Mouse (Mus musculus) right cerebral cortex, adult 2 months (tissue): Measurements from ENCODE around the gene Gmpr.

Source experiments
- DNase-seq, 2 experiments: peaks; one replicate each; pipeline ENCODE4 v3.0.0; 2021 to 2022; ENCODE audit warnings: low spot score in 2 of 2

Gene Gmpr

GRCm38 (mm10) chr13:45538532-45539204 lies 31.4 kb downstream of the Gmpr start:
- peak; percentile 80 to 81 for DNase-seq

GRCm38 (mm10) chr13:45539205-45539568 lies 31.9 kb downstream of the Gmpr start:
- peak; percentile 82 to 89 for DNase-seq

DNA sequence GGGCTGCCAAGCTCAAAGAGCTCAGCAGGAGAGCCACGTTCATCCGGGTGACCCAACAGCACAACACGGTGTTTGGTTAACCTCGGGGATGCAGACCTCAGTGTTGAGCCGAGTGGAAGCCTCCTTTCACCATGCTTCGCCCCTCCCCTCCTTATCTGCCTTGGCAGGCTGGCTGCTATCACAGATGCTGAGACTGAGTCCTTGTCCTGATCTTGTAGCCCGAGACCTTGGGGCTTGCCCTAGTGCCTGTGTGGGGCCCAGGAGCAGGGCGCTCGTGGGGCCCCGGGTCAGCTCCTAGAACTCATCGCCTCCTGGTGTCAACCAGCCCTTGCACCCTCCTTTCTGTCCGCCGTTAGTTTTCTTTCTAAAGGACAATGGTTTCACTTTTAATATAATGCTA lies 38.7 kb downstream of the Gmpr start:
- no peak for DNase-seq

DNA sequence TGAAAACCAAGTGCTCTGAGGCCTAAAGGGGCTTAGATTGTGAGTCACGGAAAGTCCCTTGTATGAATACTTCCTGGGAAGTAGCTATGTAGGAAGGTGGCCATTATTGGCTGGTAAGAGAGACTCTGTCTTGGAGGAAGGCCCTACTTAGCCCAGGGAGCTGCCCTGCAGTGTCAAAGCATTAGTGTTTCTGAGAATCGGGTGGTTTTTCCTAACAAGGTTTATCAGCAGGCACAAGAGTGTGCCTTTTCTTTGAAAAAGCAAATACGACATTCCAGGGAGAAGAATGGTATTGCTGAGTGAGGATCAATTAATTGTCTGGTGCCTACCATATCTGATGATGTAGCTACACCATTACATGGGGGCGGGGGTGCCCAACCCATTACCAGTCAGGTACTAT lies 39.7 kb downstream of the Gmpr start:
- DNase-seq = no peak

GRCm38 (mm10) chr13:45547549-45547948 lies 40.3 kb downstream of the Gmpr start:
- no peak for DNase-seq

DNA sequence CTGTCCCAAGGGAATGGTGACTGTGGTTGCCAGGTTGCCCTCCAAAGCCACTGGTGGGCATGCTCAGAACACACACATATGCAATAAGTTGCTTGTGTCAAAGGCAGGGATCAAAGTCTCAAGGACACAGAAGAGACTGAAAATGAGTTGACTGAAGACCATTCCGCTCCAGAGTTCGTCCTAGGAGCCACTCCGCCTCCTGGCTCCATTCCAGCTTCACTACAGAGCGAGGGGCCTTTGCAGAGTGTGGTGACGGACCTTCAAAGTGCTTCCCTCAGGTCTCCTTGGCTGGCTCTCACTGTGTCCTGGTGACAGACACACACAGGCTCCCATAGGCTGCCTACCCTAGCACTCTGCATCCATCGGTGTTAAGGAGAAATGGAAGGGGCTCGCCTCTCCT lies 46.4 kb downstream of the Gmpr start:
- no peak for DNase-seq

DNA sequence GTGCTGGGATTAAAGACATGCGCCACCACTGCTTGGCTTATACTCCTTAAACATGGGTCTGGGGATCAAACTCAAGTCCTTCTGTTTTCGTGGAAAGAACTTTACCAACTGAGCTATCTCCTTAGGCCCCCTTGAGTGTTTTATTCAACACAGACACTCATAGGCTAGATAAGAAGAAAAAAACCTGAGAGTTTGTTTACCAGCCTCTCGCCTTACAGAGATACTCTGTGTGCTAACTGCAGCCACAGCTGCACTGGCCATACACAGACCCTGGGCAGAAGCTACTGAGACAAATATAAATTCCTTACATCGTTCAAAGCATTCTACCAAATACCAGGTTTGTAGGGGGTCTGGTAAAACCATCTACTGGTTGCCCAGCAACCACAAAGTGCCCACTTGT lies 51.1 kb downstream of the Gmpr start:
- DNase-seq = no peak

GRCm38 (mm10) chr13:45559258-45559657 lies 52.0 kb downstream of the Gmpr start:
- no peak for DNase-seq

GRCm38 (mm10) chr13:45560543-45560942 lies 53.3 kb downstream of the Gmpr start:
- no peak for DNase-seq

DNA sequence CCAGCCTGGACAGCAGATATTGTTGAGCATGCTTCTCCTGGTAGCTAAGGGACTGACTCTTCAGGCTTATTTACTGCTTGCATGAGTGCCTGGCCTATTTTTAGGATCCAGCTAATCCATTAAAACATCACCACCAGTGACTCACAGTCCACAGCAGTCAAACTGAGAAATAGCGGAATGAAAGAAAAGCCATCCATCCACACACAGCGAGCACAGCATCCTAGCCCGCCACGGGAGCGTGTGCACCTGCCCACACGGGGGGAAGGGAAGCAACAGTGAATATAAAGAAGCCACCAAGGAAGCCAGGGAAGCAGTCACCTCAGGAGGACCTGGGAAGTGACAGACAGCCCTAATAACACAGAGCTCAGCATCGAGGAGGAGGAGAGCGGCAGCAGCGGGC lies 54.8 kb downstream of the Gmpr start:
- peak; percentile 39 to 49 for DNase-seq

DNA sequence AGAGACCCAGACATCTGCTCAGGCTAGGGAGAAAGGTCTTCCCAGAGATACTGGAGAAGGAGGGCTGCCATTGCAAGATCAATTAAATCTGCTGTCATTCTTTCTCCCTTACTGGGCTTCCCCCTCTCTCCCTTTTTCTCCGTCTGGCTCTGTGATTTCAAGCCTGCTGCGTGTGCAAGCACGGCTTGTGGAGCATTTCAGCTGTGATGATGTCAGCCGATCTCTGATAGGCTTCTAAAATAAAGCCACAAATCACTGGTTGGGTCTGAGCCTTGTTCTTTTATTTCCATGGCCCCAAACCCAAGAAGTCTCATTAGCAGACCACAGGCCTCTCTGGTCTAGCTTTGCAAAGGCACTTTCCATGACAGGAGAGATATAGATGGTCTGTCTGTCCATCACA lies 57.7 kb downstream of the Gmpr start:
- no peak for DNase-seq

DNA sequence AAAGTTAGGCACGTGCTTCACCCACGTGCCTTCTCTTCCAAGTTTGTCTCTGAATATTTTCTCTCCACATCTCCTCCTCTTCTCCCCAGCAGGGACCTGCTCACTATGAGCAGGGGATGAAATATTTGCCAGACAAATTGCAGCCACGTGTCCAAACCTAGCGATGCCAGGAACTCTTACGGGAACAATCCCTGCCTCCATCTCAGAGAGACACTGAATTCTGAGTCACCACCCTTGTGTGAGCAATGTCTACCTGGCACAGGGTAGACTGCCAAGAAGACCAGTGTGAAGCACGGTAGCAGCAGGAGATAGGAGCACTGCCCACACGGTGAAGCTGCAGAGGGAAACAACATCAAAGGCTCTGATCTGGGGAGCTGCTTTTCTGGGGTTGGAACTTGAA lies 62.7 kb downstream of the Gmpr start:
- peak; percentile 57 to 72 for DNase-seq

- peak; percentile 92 to 94 for DNase-seq
These were observed 64.6 kb downstream of the Gmpr start for GRCm38 (mm10) chr13:45571795-45572262.

GRCm38 (mm10) chr13:45572768-45573167 lies 65.5 kb downstream of the Gmpr start:
- peak; percentile 76 to 80 for DNase-seq

DNA sequence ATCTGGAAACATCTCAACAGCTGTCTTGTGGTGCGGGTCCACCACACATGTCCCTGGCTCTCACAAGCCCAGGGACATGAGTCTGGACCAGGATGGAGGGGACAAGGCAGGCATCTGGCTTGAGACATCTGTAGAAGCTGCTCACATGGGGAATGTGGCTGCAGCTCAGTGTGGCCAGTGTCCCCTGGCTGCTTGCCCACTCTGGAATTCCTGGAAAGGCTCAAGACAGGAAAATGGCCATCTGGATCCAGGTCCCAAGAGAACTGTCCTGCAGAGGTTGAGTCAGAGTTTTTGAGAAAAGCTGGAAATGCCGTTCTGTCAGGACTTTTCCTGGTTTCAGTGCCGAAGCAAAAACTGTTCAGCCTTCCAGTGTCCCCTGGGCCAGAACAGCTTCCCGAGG lies 68.9 kb downstream of the Gmpr start:
- DNase-seq = no peak

DNA sequence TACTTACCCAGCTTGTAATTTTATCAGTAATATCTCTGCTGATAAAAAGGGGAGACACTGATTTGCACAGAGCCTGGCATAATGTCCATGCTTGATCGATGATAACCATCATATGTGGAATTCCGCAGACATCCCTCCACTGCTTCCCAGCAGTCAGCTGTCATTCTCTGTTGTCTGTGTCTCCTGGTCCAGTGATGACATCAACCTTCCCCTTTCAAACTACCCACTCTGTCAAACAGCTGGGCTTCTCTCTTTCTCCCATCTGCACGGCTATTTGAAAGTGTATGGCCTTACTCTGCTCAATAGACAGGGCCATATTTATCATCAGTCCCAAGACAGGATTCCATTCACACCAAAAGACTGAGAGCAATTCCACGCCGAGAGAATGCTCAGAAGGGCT lies 70.1 kb downstream of the Gmpr start:
- no peak for DNase-seq

- DNase-seq = no peak
These were observed 70.5 kb downstream of the Gmpr start for GRCm38 (mm10) chr13:45577784-45578183.

- DNase-seq = no peak
These were observed 72.5 kb downstream of the Gmpr start for GRCm38 (mm10) chr13:45579751-45580150.

DNA sequence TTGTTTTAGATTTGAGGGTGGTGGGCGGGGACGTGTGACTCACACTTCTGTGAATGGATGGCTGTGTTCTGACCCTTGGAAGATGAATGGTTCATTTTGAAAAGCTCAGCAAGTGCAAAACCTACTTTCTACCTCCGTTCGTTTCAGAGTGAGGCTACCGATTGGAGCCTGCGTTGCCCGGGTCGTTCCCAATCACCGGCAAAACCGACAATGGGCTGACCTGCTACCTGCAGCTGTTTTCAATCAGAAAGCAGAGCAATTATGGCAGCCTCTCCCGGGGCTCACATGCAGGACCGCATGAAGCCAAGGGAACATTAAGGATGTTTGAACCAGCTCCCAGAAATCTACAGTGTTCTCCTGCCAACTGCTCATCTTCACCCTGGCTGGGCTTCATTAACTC lies 75.0 kb downstream of the Gmpr start:
- peak in 1 of 2 experiments; percentile 49 for DNase-seq

DNA sequence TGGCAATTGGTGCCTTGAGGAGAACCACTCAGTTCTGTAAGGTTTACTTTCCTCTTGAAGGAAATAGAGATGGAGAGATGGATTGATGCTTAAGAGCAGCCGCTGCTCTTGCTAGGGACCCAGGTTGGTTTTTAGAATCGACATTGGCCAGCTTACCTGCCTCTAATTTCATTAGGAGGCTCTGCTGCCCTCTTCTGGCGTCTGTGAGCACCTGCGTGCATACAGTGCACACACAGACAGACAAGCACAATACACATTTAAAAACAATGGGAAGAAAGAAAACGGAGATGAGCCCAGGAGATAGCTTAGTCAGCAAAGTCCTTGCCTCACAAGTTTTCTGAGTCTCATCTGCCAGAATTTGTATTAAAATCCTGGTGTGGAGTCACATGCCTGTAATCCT lies 75.8 kb downstream of the Gmpr start:
- DNase-seq = no peak

GRCm38 (mm10) chr13:45590898-45591297 lies 83.7 kb downstream of the Gmpr start:
- DNase-seq = no peak

DNA sequence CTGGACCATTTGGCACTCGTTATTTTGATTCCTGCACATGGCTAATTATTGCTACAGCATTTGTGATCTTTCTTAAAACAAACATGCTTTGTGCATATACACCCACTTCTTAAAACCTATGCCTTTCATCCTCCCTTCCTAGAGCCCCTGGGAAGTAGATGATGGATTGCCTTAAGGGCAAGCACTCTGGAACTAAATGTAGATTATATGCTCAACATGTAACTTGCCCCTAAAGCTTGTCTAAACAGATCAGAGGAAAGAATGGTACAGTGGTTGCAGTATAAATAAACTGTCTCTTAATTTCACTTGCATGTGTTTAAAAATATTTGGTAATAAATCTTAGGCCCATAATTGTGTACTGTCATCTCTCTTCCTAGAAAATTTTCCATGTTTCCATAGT lies 86.7 kb downstream of the Gmpr start:
- no peak for DNase-seq

DNA sequence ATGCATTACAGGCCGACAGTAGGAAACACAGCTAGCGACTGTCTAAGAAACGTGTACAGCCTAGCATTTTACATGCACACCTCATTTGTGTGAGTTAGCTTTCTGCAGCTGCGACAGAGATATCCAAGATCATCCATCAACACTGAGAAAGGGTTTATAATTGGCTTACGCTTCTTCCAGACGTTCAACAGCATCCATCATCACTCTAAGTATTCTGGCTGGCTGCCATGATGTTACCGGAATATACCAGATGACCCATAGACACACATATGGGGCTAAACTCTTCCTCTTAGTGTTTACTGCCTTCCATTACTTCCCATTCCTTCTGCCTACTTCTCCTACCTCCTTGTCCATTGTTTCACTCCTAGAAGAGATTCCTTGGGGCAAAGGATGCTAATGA lies 88.2 kb downstream of the Gmpr start:
- no peak for DNase-seq

DNA sequence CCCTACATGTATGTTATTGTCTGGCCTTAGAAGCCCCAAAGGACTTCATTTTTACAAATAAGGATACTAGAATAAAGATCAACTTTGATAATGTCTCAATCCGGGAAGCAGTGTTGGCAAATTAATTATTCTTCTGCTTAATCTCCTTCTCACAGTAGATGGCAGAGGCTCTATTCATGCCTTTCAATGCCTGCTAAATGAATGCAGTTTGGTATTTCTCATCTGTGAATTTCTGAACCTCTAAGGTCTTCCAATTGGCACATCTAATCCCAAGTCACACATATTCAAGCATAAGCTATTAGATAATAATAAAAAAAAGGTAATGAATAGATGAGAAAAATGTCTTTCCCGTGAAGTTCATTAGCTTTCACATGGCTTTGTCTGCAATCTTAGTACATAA lies 92.6 kb downstream of the Gmpr start:
- DNase-seq = no peak
